Mouse (Mus musculus) neural tube, embryonic 13.5 days (tissue): ENCODE data around the gene Gcgr. TPM values are rescaled to one million over a fixed set of nuclear protein-coding genes. Genes with fewer than 3 reads are reported as not detected.

Experiments used
- ATAC-seq: fragments of 200-750 bp; cut with Nextera tagmentation; 2 replicates; pipeline ENCODE4 v1.8.0; 2017; ENCODE audit warnings: low read depth, mild to moderate bottlenecking, moderate TSS enrichment, moderate library complexity
- H3K27ac ChIP-seq: fragments of 300-500 bp; sonication (generic); replicated peaks from 2 replicates; pipeline ENCODE4 v1.5.1; 2015; ENCODE audit warnings: moderate library complexity, mild to moderate bottlenecking, inconsistent platforms
- H3K27me3 ChIP-seq: fragments of 300-500 bp; sonication (generic); 2 replicates; pipeline ENCODE4 v1.6.1; 2015; ENCODE audit warnings: mild to moderate bottlenecking, inconsistent platforms
- H3K36me3 ChIP-seq: fragments of 300-500 bp; sonication (generic); 2 replicates; pipeline ENCODE4 v1.6.1; 2015; ENCODE audit warnings: mild to moderate bottlenecking, inconsistent platforms
- H3K4me1 ChIP-seq: fragments of 300-500 bp; sonication (generic); replicated peaks from 2 replicates; pipeline ENCODE4 v1.6.1; 2015; ENCODE audit warnings: inconsistent platforms
- H3K4me2 ChIP-seq: fragments of 300-500 bp; sonication (generic); 2 replicates; pipeline ENCODE4 v1.6.1; 2015; ENCODE audit warnings: inconsistent platforms, mild to moderate bottlenecking, moderate library complexity
- H3K4me3 ChIP-seq: fragments of 300-500 bp; sonication (generic); 2 replicates; pipeline ENCODE4 v1.5.1; 2015; ENCODE audit warnings: mild to moderate bottlenecking, inconsistent platforms
- H3K9ac ChIP-seq: fragments of 300-500 bp; sonication (generic); 2 replicates; pipeline ENCODE4 v1.6.1; 2015; ENCODE audit warnings: moderate library complexity, mild to moderate bottlenecking, inconsistent platforms
- H3K9me3 ChIP-seq: fragments of 300-500 bp; sonication (generic); 2 replicates; pipeline ENCODE4 v1.6.1; 2016; ENCODE audit warnings: inconsistent platforms
- WGBS: fragments of 180-500 bp; shearing (Covaris S2); methylation state at CpG from one replicate; pipeline ENCODE4 v1.1.7; 2015; 5-methylcytosine and 5-hydroxymethylcytosine counted together
- polyA plus RNA-seq: library from polyadenylated mRNA; unstranded; fragments of >200 nt; fragmentation: Nextera tagmentation; extraction: Ambion mirVana; gene quantifications from 2 replicates; pipeline ENCODE4 v1.2.1, GENCODE M21; 2015

Gcgr gene
- polyA plus RNA-seq, 1 experiment from 2014 or later: 0.20 TPM

DNA sequence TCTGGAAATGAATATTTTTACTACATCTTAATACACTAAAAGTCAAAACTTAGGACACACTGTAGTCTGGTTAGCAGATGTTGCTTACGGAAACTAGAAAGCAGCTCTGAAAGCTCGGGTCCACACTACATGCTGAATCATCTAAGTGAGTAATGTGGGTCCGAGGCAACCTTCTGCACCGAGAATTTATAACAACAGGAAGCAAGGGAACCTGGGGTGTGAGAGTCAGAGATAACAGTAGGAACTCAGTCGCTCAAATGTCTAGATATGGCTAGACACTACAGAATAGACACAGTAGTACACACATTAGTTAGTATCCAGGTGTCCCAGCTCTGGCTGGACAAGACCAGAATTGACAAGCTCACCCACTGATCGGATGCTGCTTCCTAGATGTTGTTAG lies 58.0 kb downstream of the Gcgr start:
- Histone ChIP-seq H3K4me3 (no peak overlapping the region), H3K4me2 (no peak overlapping the region), H3K27ac (no peak overlapping the region), H3K27me3 (no peaks in the 10 kb centered on the region), H3K9ac (no peak overlapping the region), H3K36me3 (peaks cover 97% of the 10 kb centered on the region), H3K9me3 (no peaks in the 10 kb centered on the region), H3K4me1 (no peaks in the 10 kb centered on the region)
- no peak for ATAC-seq
- 93% methylated on average over 6 of the region's 6 CpGs for WGBS

Other genes with a start within 250 kb of the Gcgr start
- 3,932 and 3,979 TPM in 2 replicates for gene Actg1, start 182.2 kb upstream of the Gcgr start, polyA plus RNA-seq
- gene Fscn2, start 169.2 kb upstream of the Gcgr start, polyA plus RNA-seq: 1.3 and 1.5 TPM in 2 replicates
- gene Faap100, start 151.9 kb upstream of the Gcgr start, polyA plus RNA-seq: 53.9 and 59.7 TPM in 2 replicates
- 33.5 and 33.8 TPM in 2 replicates for gene Nploc4, start 93.0 kb upstream of the Gcgr start, polyA plus RNA-seq
- not detected in 2 replicates for gene Tspan10, start 88.1 kb upstream of the Gcgr start, polyA plus RNA-seq
- gene Pde6g, start 77.2 kb upstream of the Gcgr start, polyA plus RNA-seq: 0.29 and 0.34 TPM in 2 replicates
- gene Oxld1, start 72.6 kb upstream of the Gcgr start, polyA plus RNA-seq: 8.5 and 10.4 TPM in 2 replicates
- 26.3 and 26.9 TPM in 2 replicates for gene Ccdc137, start 72.6 kb upstream of the Gcgr start, polyA plus RNA-seq
- gene Arl16, start 63.1 kb upstream of the Gcgr start, polyA plus RNA-seq: 64.8 and 70.8 TPM in 2 replicates
- 123 and 124 TPM in 2 replicates for gene Mrpl12, start 46.1 kb upstream of the Gcgr start, polyA plus RNA-seq
- 29.3 and 31.1 TPM in 2 replicates for gene Slc25a10, start 38.9 kb upstream of the Gcgr start, polyA plus RNA-seq
- 201 and 236 TPM in 2 replicates for gene Mcrip1, start 19.0 kb downstream of the Gcgr start, polyA plus RNA-seq
- gene Ppp1r27, start 20.4 kb downstream of the Gcgr start, polyA plus RNA-seq: not detected in 2 replicates
- gene P4hb, start 42.6 kb downstream of the Gcgr start, polyA plus RNA-seq: 329 and 382 TPM in 2 replicates
- 529 and 543 TPM in 2 replicates for gene Arhgdia, start 50.9 kb downstream of the Gcgr start, polyA plus RNA-seq
- 292 and 326 TPM in 2 replicates for gene Alyref, start 67.7 kb downstream of the Gcgr start, polyA plus RNA-seq
- 175 and 192 TPM in 2 replicates for gene Anapc11, start 67.7 kb downstream of the Gcgr start, polyA plus RNA-seq
- 0.81 TPM in 1 of 2 replicates, not detected in the other for gene Npb, start 77.8 kb downstream of the Gcgr start, polyA plus RNA-seq
- gene Pcyt2, start 87.2 kb downstream of the Gcgr start, polyA plus RNA-seq: 167 and 175 TPM in 2 replicates
- 52.0 and 55.2 TPM in 2 replicates for gene Sirt7, start 94.5 kb downstream of the Gcgr start, polyA plus RNA-seq
- gene Mafg, start 102.9 kb downstream of the Gcgr start, polyA plus RNA-seq: 35.5 and 36.0 TPM in 2 replicates
- 24.7 and 24.8 TPM in 2 replicates for gene Pycr1, start 113.1 kb downstream of the Gcgr start, polyA plus RNA-seq
- 0.66 and 1.7 TPM in 2 replicates for gene Myadml2, start 117.5 kb downstream of the Gcgr start, polyA plus RNA-seq
- gene Notum, start 130.5 kb downstream of the Gcgr start, polyA plus RNA-seq: 2.5 and 2.7 TPM in 2 replicates
- gene Aspscr1, start 142.3 kb downstream of the Gcgr start, polyA plus RNA-seq: 131 and 141 TPM in 2 replicates
- gene Cenpx, start 183.0 kb downstream of the Gcgr start, polyA plus RNA-seq: 91.2 and 101 TPM in 2 replicates
- 64.4 and 66.0 TPM in 2 replicates for gene Lrrc45, start 183.2 kb downstream of the Gcgr start, polyA plus RNA-seq
- gene Rac3, start 190.8 kb downstream of the Gcgr start, polyA plus RNA-seq: 235 and 267 TPM in 2 replicates
- 10.6 and 13.0 TPM in 2 replicates for gene Dcxr, start 196.6 kb downstream of the Gcgr start, polyA plus RNA-seq
- gene Cbr2, start 201.4 kb downstream of the Gcgr start, polyA plus RNA-seq: 0.99 and 1.2 TPM in 2 replicates
- gene Hmga1b, start 232.1 kb downstream of the Gcgr start, polyA plus RNA-seq: 2.4 and 2.5 TPM in 2 replicates